In the genomic region with DNA sequence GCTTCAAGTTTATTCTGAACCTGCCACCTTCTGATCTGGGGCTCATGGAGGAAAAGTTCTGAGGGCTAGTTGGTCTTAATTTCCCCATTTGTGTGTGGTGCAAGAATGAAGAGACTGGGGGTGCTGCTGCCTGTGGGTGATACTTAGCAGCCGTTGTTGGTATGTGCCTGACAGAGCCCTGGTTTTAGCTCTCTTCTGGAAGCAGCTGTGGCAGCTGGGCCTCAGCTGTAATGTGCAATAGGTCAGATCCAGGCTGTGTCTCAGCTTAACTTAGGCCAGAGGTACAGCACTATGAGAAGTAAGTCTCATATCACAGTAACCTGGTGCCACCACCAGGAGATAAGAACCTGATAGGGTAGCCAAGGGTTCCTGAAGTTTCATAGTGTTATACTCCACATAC, we compare ENCODE assay signal across 14 mouse cellular contexts.
"Had no signal": no experiment of that assay in that cellular context is flagged by ENCODE, and none has a peak within 500 bp of the region (broad histone marks: within the 10 kb centered on the region; RNA-seq: fewer than 3 reads in every experiment).

No protein-coding gene starts in this region.

- H3K27ac ChIP-seq: limb, embryonic 12.5 days; liver, embryonic 14.5 days; macrophage; midbrain, embryonic 10.5 days; neural tube, embryonic 13.5 days had no signal

- H3K4me1 ChIP-seq: limb, embryonic 12.5 days; midbrain, embryonic 10.5 days; neural tube, embryonic 13.5 days had no signal

- H3K4me3 ChIP-seq: limb, embryonic 12.5 days; midbrain, embryonic 10.5 days; neural tube, embryonic 13.5 days had no signal

- DNase-seq: kidney, adult 8-10 months; kidney, postnatal 25 days; liver; lung, embryonic 14.5 days; midbrain, embryonic 14.5 days; retina, postnatal 1 day; right cerebral cortex, postnatal 4 days; spleen, adult 18-20 months; thymus, postnatal 14 days had no signal

- H3K27me3 ChIP-seq: limb, embryonic 12.5 days; neural tube, embryonic 13.5 days had no signal
